Mouse (Mus musculus) cerebellum, postnatal 4 days (tissue): ENCODE results near the gene Zfp839.
"Not testable (repeated sequence)": the region's sequence is repeated elsewhere in the genome, so short reads cannot be mapped to it uniquely, and the experiment has no call there.

Experiments
- DNase-seq, 2 experiments: peaks; one replicate each; pipeline ENCODE4 v3.0.0; 2022; ENCODE audit warnings: low spot score in 2 of 2, mixed read lengths in 1 of 2

The Zfp839 gene

DNA sequence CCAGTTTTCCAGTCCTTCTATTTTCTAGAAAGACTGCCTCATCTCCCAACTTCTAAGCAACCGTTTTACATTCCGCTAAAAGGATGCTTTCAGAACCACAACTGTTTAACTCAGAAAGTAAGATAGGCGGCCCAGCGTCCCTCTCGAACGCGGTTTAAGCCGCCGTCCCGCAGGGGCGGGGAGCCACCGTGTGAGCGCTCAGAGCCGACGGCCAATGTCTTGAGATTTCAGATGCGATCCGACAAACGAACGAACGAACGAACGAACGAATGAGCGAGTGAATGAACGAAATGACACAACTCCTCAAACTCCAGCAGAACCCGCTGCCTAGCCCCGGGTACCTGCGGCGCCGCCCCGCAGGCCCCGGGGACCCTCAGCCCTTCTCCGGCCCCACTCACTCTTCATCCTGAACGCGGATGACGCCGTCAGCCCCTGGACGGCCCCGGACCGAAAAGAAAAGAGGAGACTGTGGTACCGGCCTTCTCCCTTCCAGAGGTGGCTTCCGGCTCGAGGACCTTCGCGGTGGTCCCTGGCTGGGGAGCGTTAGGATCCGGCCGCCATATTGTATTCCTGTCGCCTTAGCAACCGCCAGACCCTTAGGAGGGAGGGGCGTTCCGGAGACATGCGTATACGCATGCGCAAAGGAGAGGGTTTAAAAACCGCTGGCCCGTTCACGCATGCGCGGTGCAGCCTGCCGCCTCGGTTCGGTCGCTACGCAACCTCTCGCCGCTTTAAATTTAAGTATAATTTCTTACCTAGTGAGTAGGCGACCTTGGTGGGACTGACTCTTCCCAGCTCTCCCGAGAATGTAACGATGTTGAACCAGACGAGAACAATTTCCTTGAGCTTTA lies 9.5 kb upstream of the Zfp839 start, which contains the start of gene Mok:
Gene Mok, minus strand, starts transcription at position 592 of the 851 bp plus-strand sequence.
- DNase-seq, result peak; percentile 95 to 98

DNA sequence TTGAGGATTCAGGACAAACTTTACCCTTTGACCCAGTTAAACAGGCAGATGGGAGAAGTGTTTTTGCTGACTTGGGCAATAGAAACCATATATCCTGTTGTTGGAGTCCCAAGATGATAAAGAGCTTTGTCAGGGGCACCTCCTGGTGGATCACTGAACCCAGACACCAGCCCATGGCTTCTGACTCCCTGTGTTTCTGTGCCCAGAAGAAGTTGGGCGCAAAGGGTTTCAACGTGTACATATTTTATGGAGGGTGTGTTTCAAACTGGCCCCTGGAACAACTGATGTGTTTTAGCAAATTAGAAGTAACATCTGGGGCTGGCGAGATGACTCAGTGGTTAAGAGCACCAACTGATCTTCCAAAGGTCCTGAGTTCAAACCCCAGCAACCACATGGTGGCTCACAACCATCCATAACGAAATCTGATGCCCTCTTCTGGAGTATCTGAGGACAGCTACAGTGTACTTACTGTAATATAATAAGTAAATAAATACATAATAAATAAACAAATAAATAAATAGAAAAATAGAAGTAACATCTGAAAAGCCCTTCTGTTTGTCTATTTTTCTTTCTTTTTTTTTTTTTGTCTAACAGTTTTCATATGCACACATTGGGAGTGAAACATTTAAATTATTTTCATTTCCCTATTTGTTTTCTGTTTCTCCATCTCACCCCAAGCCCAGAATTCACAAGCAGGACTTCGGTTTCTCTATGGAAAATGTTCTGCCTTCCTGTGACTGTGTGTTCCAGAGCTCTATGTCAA lies 8.1 kb upstream of the Zfp839 start:
- no peak for DNase-seq

DNA sequence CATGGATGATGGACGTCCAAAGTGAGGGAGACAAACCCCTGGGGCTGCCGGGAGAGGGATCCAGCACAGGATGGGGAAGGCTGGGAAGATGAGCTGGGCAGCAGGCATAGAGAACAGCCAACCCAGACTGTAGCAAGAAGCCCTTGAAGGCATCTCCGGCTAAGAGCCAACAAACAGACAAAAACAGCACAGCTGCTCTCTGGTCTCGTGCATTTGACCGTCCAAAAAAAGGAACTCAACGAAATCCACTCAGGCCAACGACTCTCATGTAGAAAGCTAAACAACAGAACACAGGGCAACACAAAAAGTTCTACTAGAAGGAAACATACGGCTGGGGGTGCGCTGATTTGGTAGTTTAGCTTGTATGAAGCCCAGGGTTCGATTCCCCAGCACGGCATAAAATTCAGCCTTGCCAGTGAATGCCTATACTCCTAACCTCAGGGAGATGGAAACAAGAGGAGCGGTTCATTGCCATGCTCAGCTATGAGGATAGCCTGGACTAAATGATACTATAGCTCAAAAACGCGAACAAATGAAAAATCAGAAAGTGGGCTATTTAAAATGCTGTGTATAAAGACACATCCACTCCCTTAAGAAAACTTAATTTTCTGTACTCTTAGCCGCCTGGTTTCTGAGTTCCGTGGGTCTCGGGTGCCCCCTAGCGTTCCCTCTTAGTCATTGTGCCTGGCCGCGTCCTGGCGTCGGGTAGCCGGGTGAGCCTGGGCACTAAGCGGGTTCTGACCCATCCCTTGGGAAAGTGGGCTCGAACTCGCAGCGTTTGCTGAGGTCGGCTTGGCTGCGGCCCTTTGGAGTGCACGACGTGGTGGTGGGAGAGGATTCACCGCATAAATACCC lies 6.6 kb upstream of the Zfp839 start:
- peak; percentile 77 to 86 for DNase-seq

DNA sequence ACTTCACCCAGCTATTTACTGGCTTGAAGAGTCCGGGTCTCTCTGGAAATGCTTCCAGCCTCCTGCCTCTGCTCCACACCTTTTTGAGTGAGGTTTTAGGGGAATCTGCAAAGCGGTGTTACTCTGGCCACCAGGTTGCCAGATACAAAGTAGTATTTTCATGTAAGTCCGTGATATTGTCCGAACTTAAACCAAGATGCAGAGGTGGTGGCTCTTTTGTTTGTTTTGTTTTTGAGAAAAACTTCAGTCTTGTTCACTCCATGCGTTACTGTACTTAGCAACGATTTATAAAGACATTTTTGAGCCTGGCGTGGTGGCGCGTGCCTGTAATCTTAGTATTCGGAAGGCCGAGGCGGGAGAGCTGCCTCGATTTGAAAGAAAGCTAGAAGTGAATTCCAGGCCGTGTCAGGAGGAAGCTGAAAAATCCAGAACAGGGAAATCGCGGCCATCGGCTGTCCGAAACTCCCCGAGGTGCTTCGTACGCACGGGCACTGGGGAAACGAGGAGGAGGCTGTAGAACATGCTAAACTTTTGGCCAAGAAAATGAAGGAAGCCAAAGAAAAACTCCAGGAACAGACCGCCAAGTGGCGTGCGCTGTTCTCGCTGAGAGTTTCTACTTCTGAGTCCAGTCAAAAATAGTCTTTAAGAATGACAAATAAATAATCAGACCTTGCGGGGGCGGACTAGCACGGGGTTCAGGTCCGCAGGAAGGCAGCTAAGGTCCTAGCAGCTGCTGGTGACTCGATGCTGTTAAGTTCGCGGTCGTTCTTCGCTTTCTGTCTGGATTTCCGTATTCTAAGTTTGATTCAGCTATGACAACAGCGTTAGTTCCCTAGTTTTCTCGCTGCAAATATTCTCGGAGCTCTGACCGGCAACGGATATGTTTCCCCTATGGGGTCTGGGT lies 5.6 kb upstream of the Zfp839 start:
- DNase-seq, result no peak

DNA sequence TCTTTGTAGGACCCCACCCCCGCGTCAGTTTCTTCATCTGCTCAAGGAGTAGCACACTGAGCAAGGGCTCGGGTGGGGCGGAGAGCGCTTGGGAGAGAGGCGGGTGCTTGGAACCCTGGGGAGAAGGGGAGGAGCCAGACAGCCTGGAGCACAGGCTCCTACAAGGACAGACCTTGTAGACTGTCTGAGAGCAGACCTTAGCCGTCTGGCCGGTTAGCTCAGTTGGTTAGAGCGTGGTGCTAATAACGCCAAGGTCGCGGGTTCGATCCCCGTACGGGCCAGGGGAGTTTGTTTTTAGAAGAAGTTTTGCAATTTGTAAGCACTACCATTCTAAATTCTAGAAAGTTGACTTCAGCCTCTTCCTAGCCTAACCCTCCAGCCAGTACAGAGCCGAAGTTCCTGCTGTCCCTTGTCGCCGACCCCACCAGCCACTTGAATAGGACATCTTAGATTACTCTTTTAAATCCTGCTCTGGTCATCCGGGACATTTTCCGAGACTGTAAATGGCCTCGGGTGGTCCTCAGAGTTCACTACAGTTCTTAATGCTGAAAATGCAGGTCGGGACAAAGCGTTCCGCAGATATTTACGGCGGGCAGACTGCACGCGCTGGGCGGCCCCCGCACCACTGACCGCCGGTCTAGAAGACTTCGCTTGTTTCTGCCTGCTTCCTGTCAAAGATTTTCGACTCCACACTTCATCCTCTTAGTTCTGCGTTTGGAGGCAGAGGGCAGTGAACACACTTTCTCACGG lies 4.7 kb upstream of the Zfp839 start:
- DNase-seq, result peak; percentile 60 to 76

DNA sequence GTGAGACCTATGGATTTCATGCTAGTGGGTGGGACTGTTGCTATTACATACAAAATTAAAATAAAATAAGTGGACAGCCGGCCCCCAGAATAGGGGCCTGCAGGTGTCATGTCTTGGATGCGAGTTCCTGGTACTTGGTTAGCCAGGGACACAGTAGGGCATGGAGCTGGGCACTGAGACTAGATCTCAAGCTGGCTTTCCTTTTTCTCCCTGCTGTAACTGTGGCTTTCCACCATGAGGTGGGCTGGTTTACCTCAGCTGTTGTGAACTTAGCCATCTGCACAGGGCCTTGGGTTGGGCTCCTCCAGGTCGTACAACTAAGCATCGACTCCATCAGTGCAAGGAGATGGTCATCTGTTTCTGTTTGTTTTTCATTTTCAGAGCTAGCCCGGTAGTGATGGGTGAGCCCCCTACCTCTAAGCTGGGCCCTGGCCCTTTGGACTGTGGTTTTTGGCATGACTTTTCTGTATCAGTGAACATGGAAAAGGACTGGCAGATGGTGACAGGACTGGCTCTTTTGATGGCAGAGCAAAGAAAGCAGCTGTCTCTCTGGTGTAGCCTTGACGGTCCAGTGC lies 3.8 kb upstream of the Zfp839 start:
- no peak for DNase-seq

DNA sequence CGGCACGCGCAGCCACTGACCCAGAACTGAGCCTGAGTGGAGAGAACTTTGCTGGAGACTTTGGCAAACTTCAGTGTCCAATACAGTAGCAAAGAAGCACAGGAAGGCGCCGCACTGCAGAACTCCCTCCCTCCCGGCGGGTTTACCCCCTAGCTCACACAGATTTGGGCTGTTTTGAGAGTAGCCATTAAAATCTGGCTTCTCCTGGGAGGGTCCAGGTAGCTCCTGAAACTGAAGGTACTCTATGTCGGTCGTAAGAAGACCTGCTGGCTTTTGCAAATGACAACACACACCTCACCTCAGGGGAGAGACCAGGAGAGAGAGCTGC lies 840 bp downstream of the Zfp839 start:
- no peak for DNase-seq

DNA sequence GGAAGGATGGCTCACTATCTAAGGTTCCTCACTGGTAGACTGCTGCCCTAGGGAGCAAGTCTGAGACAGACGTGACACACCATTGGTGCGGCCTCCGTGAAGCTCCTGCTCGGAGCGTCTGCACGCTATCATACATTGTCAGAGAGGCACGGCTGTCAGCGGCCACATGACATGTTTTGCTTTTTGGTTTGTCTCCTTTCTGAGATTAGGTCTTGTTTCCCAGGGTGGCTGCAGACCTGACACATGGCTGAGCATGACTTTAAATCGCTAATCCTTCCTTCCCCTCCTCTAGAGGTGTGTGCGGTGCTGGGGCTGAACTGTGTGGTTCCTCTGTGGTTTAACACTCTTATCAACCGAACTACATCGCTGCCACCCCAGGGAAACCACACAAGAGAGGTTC lies 1.4 kb downstream of the Zfp839 start:
- DNase-seq, result no peak

DNA sequence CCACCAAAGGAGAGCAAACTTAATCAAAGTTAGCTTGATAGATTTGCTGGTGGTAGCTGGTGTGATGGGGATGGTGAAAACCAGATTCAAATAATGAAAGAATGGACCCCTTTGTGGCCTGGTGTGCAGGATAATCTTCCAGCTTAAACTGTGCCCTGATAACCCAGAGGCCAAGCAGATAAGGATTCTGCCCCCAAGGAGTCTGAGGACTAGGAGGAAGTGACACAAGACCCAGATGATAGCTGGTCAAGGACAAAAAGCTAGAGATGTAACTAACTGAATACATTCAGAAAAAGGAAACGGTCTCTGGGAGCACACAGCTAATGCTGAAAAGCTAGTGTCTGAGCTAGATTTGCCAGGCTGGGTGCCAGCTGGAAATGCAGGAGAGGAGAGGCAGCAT lies 1.9 kb downstream of the Zfp839 start:
- DNase-seq, result no peak

DNA sequence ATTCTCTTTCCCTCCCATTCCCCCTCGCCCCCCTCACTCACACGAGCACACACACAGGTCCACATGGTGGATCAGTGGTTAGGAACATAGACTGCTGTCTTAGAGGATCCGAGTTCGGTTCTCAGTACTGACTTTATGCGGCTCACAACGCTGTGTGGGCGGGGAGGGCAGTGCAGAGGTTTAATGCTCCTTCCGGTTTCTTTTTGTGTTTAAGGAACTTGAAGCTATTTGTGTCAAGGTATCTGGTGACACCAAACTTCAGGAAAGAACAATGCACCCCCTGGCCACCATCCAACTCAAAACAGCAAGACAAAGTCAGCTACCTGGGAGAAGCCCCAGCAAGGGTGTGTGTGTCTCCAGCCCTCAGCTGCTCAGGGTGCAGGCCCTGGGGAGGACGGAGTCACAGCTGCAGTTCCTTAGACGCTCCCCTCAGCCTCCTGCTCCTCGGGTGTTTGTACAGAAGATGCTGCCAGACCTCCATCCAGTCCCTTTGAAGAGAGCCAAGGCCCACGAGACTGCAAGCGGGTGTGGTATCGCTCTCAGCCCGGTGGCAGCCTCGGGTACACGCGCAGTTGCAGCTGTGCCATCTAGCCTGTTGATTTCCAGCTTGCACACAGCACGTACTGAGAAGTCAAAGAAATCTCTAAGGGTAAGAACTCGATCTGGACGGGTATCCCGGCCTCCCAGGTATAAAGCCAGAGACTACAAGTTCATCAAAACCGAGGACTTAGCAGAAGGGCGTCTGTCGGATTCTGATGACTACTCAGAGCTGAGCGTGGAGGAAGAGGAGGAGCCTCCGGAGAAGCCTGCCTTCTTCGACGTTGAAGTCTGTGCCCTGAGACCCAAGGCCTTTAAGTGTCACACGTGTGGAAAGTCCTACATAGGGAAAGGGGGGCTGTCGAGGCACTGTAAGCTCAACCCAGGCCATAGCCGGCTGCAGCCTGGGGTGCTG lies 5.0 kb downstream of the Zfp839 start:
- DNase-seq, result no peak

DNA sequence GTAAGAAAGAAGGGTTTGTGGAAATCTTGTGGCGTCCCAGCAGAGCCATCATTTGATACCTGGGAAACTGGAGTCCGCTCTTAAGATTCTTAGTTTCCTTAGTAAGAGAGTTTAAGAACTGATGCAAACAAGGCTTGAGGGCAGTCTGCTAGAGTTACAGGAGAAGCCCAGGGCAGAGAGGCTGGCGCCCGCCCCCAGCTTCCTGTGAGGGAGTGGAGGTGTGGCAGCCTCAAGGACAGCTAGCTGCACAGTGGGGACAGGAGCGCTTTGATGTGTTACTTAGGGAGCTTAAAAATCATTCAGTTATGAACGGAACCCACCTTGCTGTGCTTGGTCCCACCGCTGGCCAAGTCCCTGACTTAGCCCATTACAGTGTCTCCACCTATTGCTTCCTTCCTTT lies 7.1 kb downstream of the Zfp839 start:
- no peak for DNase-seq

DNA sequence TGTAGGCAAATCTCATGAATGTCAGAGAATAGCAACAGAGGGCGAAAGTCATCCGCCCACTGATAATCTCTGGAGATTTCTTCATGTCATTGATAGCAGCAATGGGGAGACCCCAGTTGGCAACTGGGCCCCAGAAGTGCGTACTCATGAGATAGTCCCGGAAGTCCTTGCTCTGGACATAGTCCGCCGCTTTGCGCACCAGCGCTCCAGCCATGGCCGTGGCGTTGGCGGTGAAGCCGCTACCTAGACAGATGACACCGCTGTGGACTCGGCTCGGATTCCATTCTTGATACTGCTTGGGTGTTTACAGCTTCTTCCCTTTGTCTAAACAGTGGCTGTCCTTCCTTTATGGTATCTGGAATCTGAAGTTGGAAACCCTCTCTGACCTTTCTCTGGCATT lies 8.6 kb downstream of the Zfp839 start:
- not testable (repeated sequence) for DNase-seq

DNA sequence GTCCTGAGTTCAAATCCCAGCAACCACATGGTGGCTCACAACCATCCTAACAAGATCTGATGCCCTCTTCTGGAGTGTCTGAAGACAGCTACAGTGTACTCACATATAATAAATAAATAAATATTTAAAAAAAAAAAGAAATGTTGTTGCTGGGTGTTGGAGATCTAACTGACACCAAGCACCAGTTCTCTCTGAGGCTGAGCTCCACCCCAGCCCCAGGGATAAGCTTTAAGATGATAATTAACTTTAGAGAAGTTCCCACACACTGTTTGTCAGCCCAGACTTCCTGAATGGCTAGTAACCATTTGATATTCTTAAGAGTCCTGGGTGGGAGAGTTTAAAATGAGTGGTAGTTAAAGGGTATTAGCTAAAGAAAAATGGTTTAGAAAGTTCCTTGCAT lies 10.2 kb downstream of the Zfp839 start:
- DNase-seq, result no peak

DNA sequence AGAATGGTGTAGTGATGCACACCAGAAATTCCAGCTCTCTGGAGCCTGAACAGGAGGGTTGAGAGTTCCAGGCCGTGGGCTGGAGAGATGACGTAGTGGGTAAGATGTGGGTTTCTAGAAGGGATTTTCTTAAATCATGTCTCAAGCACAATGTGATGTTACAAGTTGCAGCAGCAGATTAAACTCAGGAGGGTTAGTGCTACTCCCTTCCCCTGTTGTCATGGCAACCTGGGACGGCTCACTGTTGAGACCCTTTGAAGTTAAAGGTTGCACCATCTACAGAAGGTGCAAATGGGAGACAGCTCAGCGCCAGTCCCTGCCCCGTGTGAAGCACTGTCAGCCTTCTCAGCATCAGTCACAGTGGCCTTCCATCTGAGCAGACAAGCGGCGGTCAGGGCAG lies 11.2 kb downstream of the Zfp839 start:
- DNase-seq, result no peak

DNA sequence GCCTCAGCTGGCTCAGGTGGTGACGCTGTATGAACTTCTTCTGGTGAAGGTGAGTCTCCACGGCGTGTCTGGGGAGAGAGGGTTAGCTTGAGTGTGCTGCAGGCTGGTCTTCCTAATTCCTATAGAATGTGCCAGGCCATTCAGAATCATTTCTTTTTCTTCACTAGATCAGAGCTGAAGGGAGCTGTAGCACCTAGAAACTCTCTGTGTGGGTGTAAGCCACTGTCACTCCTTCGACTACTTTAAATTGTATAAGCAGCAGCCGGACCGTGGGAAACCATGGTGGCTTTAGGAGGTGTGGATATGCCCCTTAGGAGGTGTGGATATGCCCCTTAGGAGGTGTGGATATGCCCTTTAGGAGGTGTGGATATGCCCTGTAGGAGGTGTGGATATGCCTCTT lies 14.0 kb downstream of the Zfp839 start:
- no peak for DNase-seq

DNA sequence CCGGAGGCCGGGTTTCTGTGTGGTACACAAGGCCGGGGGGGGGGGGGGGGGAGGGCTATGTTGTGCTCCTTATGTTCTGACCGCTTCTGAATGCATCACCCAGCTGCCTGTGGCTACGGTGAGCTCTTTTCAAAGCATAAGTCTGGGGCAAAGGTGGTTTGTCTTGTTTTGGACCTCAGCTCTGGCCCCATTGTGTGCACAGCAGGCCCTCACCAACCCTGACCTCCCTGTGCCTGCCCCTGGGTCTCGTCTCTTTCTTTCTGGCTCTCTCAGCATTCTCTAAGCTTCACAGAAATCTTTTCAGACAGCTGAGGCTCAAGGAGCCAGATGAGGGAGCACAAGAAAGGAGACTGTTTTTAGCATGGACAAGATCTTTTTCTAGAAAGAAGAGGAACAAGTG lies 15.5 kb downstream of the Zfp839 start:
- DNase-seq, result no peak

DNA sequence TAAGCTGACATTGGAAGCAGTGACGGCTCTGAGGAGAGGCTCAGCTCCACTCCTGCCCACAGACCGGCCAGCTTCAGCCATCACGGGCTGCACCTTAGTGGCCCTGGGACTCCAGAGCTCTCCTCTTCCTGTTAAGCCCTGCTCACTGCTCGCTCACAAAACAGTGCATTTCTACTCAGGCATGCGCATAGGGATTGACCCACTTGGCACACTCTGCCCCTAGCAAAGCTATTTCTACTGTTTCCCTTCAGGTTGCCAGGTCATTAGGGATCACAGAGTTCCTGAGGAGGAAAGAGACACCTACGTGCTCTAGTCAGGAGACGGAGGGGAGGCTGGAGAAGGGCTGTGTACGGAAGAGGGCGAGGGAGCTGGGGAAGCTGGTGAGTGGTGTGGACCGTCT lies 15.9 kb downstream of the Zfp839 start:
- DNase-seq, result no peak

DNA sequence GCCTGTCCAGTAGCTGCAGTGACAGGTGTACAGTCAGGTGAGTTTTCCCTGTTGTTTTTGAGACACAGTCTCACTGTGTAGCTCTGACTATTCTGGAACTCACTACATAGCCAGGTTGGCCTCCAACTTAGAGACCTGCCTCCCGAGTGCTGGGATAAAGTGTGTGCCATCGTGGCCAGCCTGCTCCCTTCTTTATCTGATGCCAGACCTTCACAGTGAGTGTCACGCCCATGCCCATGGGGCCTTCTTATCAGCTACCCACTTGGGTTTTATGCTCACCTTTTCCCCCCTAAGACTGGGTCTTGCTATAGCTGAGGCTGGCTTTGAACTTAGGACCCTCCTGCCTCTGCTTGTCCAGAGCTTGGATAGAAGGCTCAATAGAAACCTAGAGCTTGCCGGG lies 20.1 kb downstream of the Zfp839 start:
- no peak for DNase-seq

DNA sequence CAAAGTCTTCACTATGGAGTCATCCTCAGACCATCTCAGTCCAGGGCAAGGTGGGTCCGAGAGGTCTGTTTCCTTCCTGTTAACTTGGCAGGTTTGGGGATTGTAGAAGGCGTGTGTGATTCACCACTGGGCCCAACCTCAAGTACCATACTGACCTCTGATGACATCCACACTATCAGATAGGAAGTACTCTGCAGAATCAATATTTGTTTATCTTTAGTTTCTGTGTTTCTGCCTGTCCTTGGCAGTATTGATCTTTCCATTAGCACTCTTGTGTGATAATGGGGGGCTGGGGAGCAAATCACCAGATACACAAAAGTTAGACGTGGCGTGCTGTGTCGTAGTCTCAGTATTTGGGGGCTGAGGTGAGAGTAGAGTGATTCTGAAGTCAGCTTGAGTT lies 21.2 kb downstream of the Zfp839 start:
- no peak for DNase-seq
